In the genomic region with DNA sequence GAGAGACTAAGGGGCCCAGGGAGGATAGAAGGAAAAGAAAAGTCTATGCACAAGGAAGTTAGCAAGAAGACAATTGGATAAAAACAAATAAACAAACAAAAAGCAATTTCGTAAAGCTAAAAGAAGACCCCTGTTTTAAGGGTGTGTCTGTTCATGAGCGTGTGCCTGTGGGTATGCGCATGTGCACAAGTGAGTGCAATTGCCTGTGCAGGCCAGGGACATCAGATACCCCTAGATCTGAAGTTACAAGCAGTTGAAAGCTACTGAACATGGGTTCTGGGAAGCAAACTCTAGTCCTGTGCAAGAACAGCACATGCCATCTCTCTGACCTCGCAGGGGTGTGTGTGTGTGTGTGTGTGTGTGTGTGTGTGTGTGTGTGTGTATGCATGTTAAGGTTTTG, we compare ENCODE assay signal across 17 mouse cellular contexts.
DNase-seq lines count a peak whose midpoint lies in the region; ATAC-seq and TF ChIP-seq lines count a peak whose summit lies in the region.
"Had no signal": no experiment of that assay in that cellular context is flagged by ENCODE, and none has a peak within 500 bp of the region (broad histone marks: within the 10 kb centered on the region; RNA-seq: fewer than 3 reads in every experiment).

No protein-coding gene starts in this region.

- no peak overlapping the region for H3K4me3 ChIP-seq in hindbrain, embryonic 11.5 days (ENCODE audit: low read depth, low read length)
- H3K4me3 ChIP-seq in hindbrain, postnatal 0 days (ENCODE audit: low read length), result no peak overlapping the region
- no peak overlapping the region for H3K4me3 ChIP-seq in neural tube, embryonic 13.5 days
- H3K4me3 ChIP-seq in ES-E14 (ENCODE audit: insufficient read depth in 1 of 2, low read depth in 1 of 2, low read length in 2 of 2, poor library complexity in 1 of 2, severe bottlenecking in 1 of 2), result no peak overlapping the region
- H3K4me3 ChIP-seq in liver, postnatal 0 days (ENCODE audit: low read depth, low read length), result no peak overlapping the region
- H3K4me3 ChIP-seq: forebrain, embryonic 15.5 days; hindbrain, embryonic 15.5 days; kidney, embryonic 15.5 days; megakaryocyte, embryonic 14.5 days had no signal

- H3K27me3 ChIP-seq in hindbrain, embryonic 11.5 days (ENCODE audit: control insufficient read depth, insufficient read depth, low read length), result no peaks in the 10 kb centered on the region
- no peaks in the 10 kb centered on the region for H3K27me3 ChIP-seq in hindbrain, postnatal 0 days (ENCODE audit: insufficient read depth, low read length)
- no peaks in the 10 kb centered on the region for H3K27me3 ChIP-seq in neural tube, embryonic 13.5 days
- no peaks in the 10 kb centered on the region for H3K27me3 ChIP-seq in liver, postnatal 0 days (ENCODE audit: insufficient read depth, low read length)
- H3K27me3 ChIP-seq: forebrain, embryonic 15.5 days; hindbrain, embryonic 15.5 days; Patski had no signal

- no peak for TF ChIP-seq EP300 in liver, postnatal 0 days (IDR thresholded peaks at IDR 0.05; ENCODE audit: low read depth)

- H3K27ac ChIP-seq in hindbrain, embryonic 11.5 days (ENCODE audit: low read depth, low read length), result no peak overlapping the region
- no peak overlapping the region for H3K27ac ChIP-seq in hindbrain, postnatal 0 days
- H3K27ac ChIP-seq in neural tube, embryonic 13.5 days (replicated peaks), result peak overlapping the region; percentile 81
- peak overlapping the region; percentile 18; the same call in 1 of the 2 replicates for H3K27ac ChIP-seq in ES-E14 (ENCODE audit: insufficient read depth, low read depth, low read length, poor library complexity, severe bottlenecking)
- H3K27ac ChIP-seq in liver, postnatal 0 days (ENCODE audit: low read depth), result no peak overlapping the region
- H3K27ac ChIP-seq: forebrain, embryonic 15.5 days had no signal

- H3K9me3 ChIP-seq in hindbrain, embryonic 11.5 days (ENCODE audit: control insufficient read depth, low read length), result no peaks in the 10 kb centered on the region
- no peaks in the 10 kb centered on the region for H3K9me3 ChIP-seq in hindbrain, postnatal 0 days (ENCODE audit: low read length)
- no peaks in the 10 kb centered on the region for H3K9me3 ChIP-seq in neural tube, embryonic 13.5 days
- no peaks in the 10 kb centered on the region for H3K9me3 ChIP-seq in ES-E14 (ENCODE audit: control insufficient read depth, insufficient read depth, low read depth, low read length)
- no peaks in the 10 kb centered on the region for H3K9me3 ChIP-seq in liver, postnatal 0 days (ENCODE audit: low read length)
- H3K9me3 ChIP-seq: forebrain, embryonic 15.5 days; G1E; hindbrain, embryonic 15.5 days; kidney, embryonic 15.5 days; megakaryocyte, embryonic 14.5 days had no signal

- WGBS in hindbrain, embryonic 11.5 days, result 85% methylated on average over 4 of the region's 4 CpGs
- 73% methylated on average over 4 of the region's 4 CpGs for WGBS in hindbrain, postnatal 0 days
- 86% methylated on average over 4 of the region's 4 CpGs for WGBS in neural tube, embryonic 13.5 days
- WGBS in liver, postnatal 0 days (ENCODE audit: insufficient replicate concordance), result 83% methylated on average over 4 of the region's 4 CpGs

- no peak overlapping the region for H3K4me2 ChIP-seq in hindbrain, embryonic 11.5 days (replicated peaks; ENCODE audit: low read depth, low read length)
- H3K4me2 ChIP-seq in hindbrain, postnatal 0 days (ENCODE audit: low read depth, low read length), result no peak overlapping the region
- H3K4me2 ChIP-seq in neural tube, embryonic 13.5 days, result no peak overlapping the region
- H3K4me2 ChIP-seq in liver, postnatal 0 days (ENCODE audit: low read depth, low read length), result no peak overlapping the region
- H3K4me2 ChIP-seq: forebrain, embryonic 15.5 days had no signal

- in situ Hi-C loops in ES-E14 (cut with MboI; ENCODE audit: low sequenced_read_pairs in 2 of 2, unreplicated experiment in 2 of 2), result no loop called here

- no peaks in the 10 kb centered on the region for H3K36me3 ChIP-seq in hindbrain, embryonic 11.5 days (ENCODE audit: control insufficient read depth, insufficient read depth, low read length)
- no peaks in the 10 kb centered on the region for H3K36me3 ChIP-seq in hindbrain, postnatal 0 days (ENCODE audit: insufficient read depth, low read length)
- no peaks in the 10 kb centered on the region for H3K36me3 ChIP-seq in neural tube, embryonic 13.5 days
- no peaks in the 10 kb centered on the region for H3K36me3 ChIP-seq in ES-E14 (ENCODE audit: control insufficient read depth, insufficient read depth, low read length, poor library complexity, severe bottlenecking)
- no peaks in the 10 kb centered on the region for H3K36me3 ChIP-seq in liver, postnatal 0 days (replicated peaks; ENCODE audit: insufficient read depth, low read length)
- H3K36me3 ChIP-seq: forebrain, embryonic 15.5 days; G1E; hindbrain, embryonic 15.5 days; kidney, embryonic 15.5 days had no signal

- no peak for TF ChIP-seq CTCF in hindbrain, postnatal 0 days (IDR thresholded peaks at IDR 0.05; ENCODE audit: low read depth)
- no peak for TF ChIP-seq CTCF in liver, postnatal 0 days (IDR thresholded peaks at IDR 0.05; ENCODE audit: low read depth)

- ATAC-seq in hindbrain, embryonic 11.5 days (ENCODE audit: low FRiP score), result no peak
- ATAC-seq in hindbrain, postnatal 0 days, result no peak
- ATAC-seq in neural tube, embryonic 13.5 days (ENCODE audit: low read depth), result no peak
- no peak for ATAC-seq in liver, postnatal 0 days
- ATAC-seq: forebrain, embryonic 15.5 days; Patski had no signal

- peaks cover 2% of the 10 kb centered on the region; the same call in 1 of the 2 replicates for H3K4me1 ChIP-seq in hindbrain, embryonic 11.5 days (replicated peaks; ENCODE audit: control insufficient read depth, insufficient read depth, low read length)
- no peaks in the 10 kb centered on the region for H3K4me1 ChIP-seq in hindbrain, postnatal 0 days (ENCODE audit: insufficient read depth, low read length)
- peaks cover 34% of the 10 kb centered on the region for H3K4me1 ChIP-seq in neural tube, embryonic 13.5 days (replicated peaks)
- H3K4me1 ChIP-seq in ES-E14 (ENCODE audit: control insufficient read depth in 2 of 2, insufficient read depth in 2 of 2, low read length in 2 of 2, poor library complexity in 1 of 2), result peaks cover 6 to 14% of the 10 kb centered on the region in 2 experiments; a peak in 3 of 4 replicates
- H3K4me1 ChIP-seq in liver, postnatal 0 days (ENCODE audit: insufficient read depth), result no peaks in the 10 kb centered on the region
- H3K4me1 ChIP-seq: forebrain, embryonic 15.5 days; megakaryocyte, embryonic 14.5 days had no signal

- DNase-seq in hindbrain, embryonic 11.5 days (ENCODE audit: low spot score), result peak; percentile 10
- no peak for DNase-seq in hindbrain, postnatal 0 days (ENCODE audit: low spot score)
- DNase-seq in neural tube, embryonic 10.5 days (ENCODE audit: extremely low spot score, low spot score), result no peak
- no peak for DNase-seq in ES-E14 (ENCODE audit: low read depth, low spot score)
- DNase-seq in right cerebral cortex, postnatal 4 days, result no peak
- no peak for DNase-seq in liver, postnatal 0 days
- DNase-seq: cerebellum, adult 11 months; cerebellum, adult 9-10 months; gastrocnemius, postnatal 10 days; layer of hippocampus, postnatal 36 days had no signal

- no peak overlapping the region for H3K9ac ChIP-seq in hindbrain, embryonic 11.5 days (ENCODE audit: low read depth, low read length)
- H3K9ac ChIP-seq in hindbrain, postnatal 0 days (replicated peaks; ENCODE audit: low read length), result no peak overlapping the region
- no peak overlapping the region for H3K9ac ChIP-seq in neural tube, embryonic 13.5 days
- peak overlapping the region; percentile 33; the same call in 1 of the 2 replicates for H3K9ac ChIP-seq in ES-E14 (ENCODE audit: insufficient read depth, low read depth, low read length, poor library complexity, severe bottlenecking)
- no peak overlapping the region for H3K9ac ChIP-seq in liver, postnatal 0 days (replicated peaks)
- H3K9ac ChIP-seq: forebrain, embryonic 15.5 days; hindbrain, embryonic 15.5 days; kidney, embryonic 15.5 days had no signal

TF ChIP-seq in ES-E14, 5 proteins besides CTCF, POLR2A, EP300 and RAD21:
- TF ChIP-seq ZNF384 (IDR thresholded peaks at IDR 0.05; ENCODE audit: low read depth, low read length), result no peak
- TF ChIP-seq HCFC1 (IDR thresholded peaks at IDR 0.05; ENCODE audit: borderline replicate concordance, insufficient read depth, low read length), result no peak
- no peak for TF ChIP-seq CHD2 (IDR thresholded peaks at IDR 0.05; ENCODE audit: low read depth, low read length)

Comparison
In these comparisons a context has a peak if more than half of its experiments do, and no peak if none do; other contexts are left out.
1. H3K27ac ChIP-seq: peak in neural tube, embryonic 13.5 days (single experiment) and ES-E14 (single experiment); none in hindbrain, embryonic 11.5 days (single experiment), hindbrain, postnatal 0 days (single experiment) and liver, postnatal 0 days (single experiment).